Mouse (Mus musculus) lung, postnatal 0 days (tissue): Measurements from ENCODE around the gene Mrps27. TPM values are rescaled to one million over a fixed set of nuclear protein-coding genes. Genes with fewer than 3 reads are reported as not detected.
A peak's percentile ranks its signal among the peaks of the same experiment; 100 is the strongest.
"Not testable (repeated sequence)": the region's sequence is repeated elsewhere in the genome, so short reads cannot be mapped to it uniquely, and the experiment has no call there.

ENCODE experiments used
- ATAC-seq: fragments of 200-750 bp; cut with Nextera tagmentation; 2 replicates; pipeline ENCODE4 v1.8.0; 2017; ENCODE audit warnings: moderate library complexity
- DNase-seq: peaks from one replicate; pipeline ENCODE4 v3.0.0-alpha.2; 2016; ENCODE audit warnings: low spot score
- H3K27ac ChIP-seq: fragments of 300-500 bp; sonication (generic); 2 replicates; pipeline ENCODE4 v1.5.1; 2014; ENCODE audit warnings: antibody characterized with exemption, mild to moderate bottlenecking, low read length, mixed read lengths
- H3K27me3 ChIP-seq: fragments of 300-500 bp; sonication (generic); replicated peaks from 2 replicates; pipeline ENCODE4 v1.6.1; 2014; ENCODE audit warnings: low read length, mixed read lengths; ENCODE audit not compliant: insufficient read depth
- H3K36me3 ChIP-seq: fragments of 300-500 bp; sonication (generic); 2 replicates; pipeline ENCODE4 v1.6.1; 2014; ENCODE audit warnings: low read length, mixed read lengths; ENCODE audit not compliant: insufficient read depth
- H3K4me1 ChIP-seq: fragments of 300-500 bp; sonication (generic); 2 replicates; pipeline ENCODE4 v1.6.1; 2014; ENCODE audit warnings: antibody characterized with exemption, low read depth, low read length, mixed read lengths; ENCODE audit not compliant: insufficient read depth
- H3K4me2 ChIP-seq: fragments of 300-500 bp; sonication (generic); replicated peaks from 2 replicates; pipeline ENCODE4 v1.6.1; 2014; ENCODE audit warnings: low read depth, mild to moderate bottlenecking, low read length, moderate library complexity, mixed read lengths
- H3K4me3 ChIP-seq: fragments of 300-500 bp; sonication (generic); 2 replicates; pipeline ENCODE4 v1.5.1; 2014; ENCODE audit warnings: low read depth, low read length
- H3K9ac ChIP-seq: fragments of 300-500 bp; sonication (generic); replicated peaks from 2 replicates; pipeline ENCODE4 v1.6.1; 2014; ENCODE audit warnings: low read depth, mild to moderate bottlenecking
- H3K9me3 ChIP-seq: fragments of 300-500 bp; sonication (generic); 2 replicates; pipeline ENCODE4 v1.6.1; 2016; ENCODE audit warnings: low read length, mixed read lengths
- CTCF ChIP-seq: IDR thresholded peaks from 2 replicates; pipeline ENCODE4 v1.5.1; 2016; ENCODE audit warnings: antibody characterized with exemption, mild to moderate bottlenecking
- EP300 ChIP-seq: IDR thresholded peaks from 2 replicates; pipeline ENCODE4 v1.6.1; 2016; ENCODE audit warnings: antibody characterized with exemption, mild to moderate bottlenecking, control low read depth
- WGBS: fragments of 180-500 bp; shearing (Covaris S2); extraction: QIAGEN DNeasy Blood & Tissue Kit; methylation state at CpG from one replicate; pipeline ENCODE4 v1.1.7; 2014; 5-methylcytosine and 5-hydroxymethylcytosine counted together
- polyA plus RNA-seq: library from polyadenylated mRNA; unstranded; fragments of >200 nt; fragmentation: Nextera tagmentation; extraction: Ambion mirVana; gene quantifications from 2 replicates; pipeline ENCODE4 v1.2.1, GENCODE M21; 2015

The Mrps27 gene
- polyA plus RNA-seq, 1 experiment from 2014 or later: 20.4 TPM

- DNase-seq: peak; percentile 47
These were observed 20.8 kb upstream of the Mrps27 start for GRCm38 (mm10) chr13:99323632-99324336.

GRCm38 (mm10) chr13:99324337-99324685, 20.3 kb upstream of the Mrps27 start:
- not testable (repeated sequence) for H3K9me3 ChIP-seq, H3K4me3 ChIP-seq, DNase-seq, H3K9ac ChIP-seq, H3K4me2 ChIP-seq, H3K27ac ChIP-seq, H3K4me1 ChIP-seq, H3K27me3 ChIP-seq, ATAC-seq
- peaks cover 13% of the 10 kb centered on the region; the same call in 1 of the 2 replicates for H3K36me3 ChIP-seq
- WGBS: 86% methylated on average over 8 of the region's 8 CpGs

More at GRCm38 (mm10) chr13:99323632-99324336, 20.8 kb upstream of the Mrps27 start:
- TF ChIP-seq CTCF (no peak), EP300 (no peak)
- Histone ChIP-seq H3K4me3 (no peak overlapping the region), H3K9ac (no peak overlapping the region), H3K4me2 (no peak overlapping the region), H3K27me3 (no peaks in the 10 kb centered on the region), H3K27ac (no peak overlapping the region), H3K9me3 (no peaks in the 10 kb centered on the region), H3K4me1 (no peaks in the 10 kb centered on the region), H3K36me3 (peaks cover 13% of the 10 kb centered on the region; the same call in 1 of the 2 replicates)
- WGBS: 69% methylated on average over 7 of the region's 7 CpGs
- ATAC-seq: peak; percentile 73

GRCm38 (mm10) chr13:99331255-99331654, 13.3 kb upstream of the Mrps27 start:
- Histone ChIP-seq H3K36me3 (peaks cover 34% of the 10 kb centered on the region), H3K4me2 (no peak overlapping the region), H3K4me1 (no peaks in the 10 kb centered on the region), H3K27me3 (no peaks in the 10 kb centered on the region), H3K9me3 (no peaks in the 10 kb centered on the region), H3K27ac (no peak overlapping the region), H3K4me3 (no peak overlapping the region), H3K9ac (no peak overlapping the region)
- 73% methylated on average over 4 of the region's 4 CpGs for WGBS
- DNase-seq (no peak), ATAC-seq (no peak)
- TF ChIP-seq CTCF: no peak
- TF ChIP-seq EP300: no peak

GRCm38 (mm10) chr13:99337510-99337909, 7.1 kb upstream of the Mrps27 start:
- Histone ChIP-seq H3K27me3 (no peaks in the 10 kb centered on the region), H3K27ac (no peak overlapping the region), H3K9me3 (no peaks in the 10 kb centered on the region), H3K4me2 (no peak overlapping the region), H3K4me3 (no peak overlapping the region), H3K4me1 (no peaks in the 10 kb centered on the region), H3K9ac (no peak overlapping the region), H3K36me3 (peaks cover 37% of the 10 kb centered on the region)
- DNase-seq (no peak), ATAC-seq (no peak)
- no peak for TF ChIP-seq EP300
- no peak for TF ChIP-seq CTCF
- WGBS: 45% methylated on average over 6 of the region's 6 CpGs

DNA sequence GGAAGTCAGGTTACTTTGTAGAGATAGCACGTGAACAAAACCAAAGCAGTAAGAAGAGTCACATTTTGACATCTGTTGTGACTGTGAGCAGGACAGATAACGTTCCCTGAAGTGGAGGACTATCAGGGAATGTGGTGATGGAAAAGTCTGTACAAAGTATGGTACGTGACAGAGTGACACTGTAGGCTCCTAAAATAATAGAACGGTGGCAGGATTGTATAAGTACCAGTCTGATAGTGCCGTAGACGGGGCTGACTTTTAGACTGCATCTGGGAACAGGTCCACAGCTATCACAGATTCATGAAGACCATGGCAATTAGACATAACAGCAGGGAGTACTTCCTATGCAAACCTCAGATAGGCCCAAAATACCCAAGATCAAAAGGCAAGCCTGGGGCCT, 3.1 kb upstream of the Mrps27 start:
- H3K4me3 ChIP-seq: no peak overlapping the region
- no peaks in the 10 kb centered on the region for H3K27me3 ChIP-seq
- H3K9ac ChIP-seq: no peak overlapping the region
- peaks cover 22% of the 10 kb centered on the region for H3K36me3 ChIP-seq
- DNase-seq (no peak), ATAC-seq (no peak)
- H3K9me3 ChIP-seq: no peaks in the 10 kb centered on the region
- no peak overlapping the region for H3K4me2 ChIP-seq
- WGBS: 91% methylated on average over 6 of the region's 6 CpGs
- H3K27ac ChIP-seq: no peak overlapping the region
- TF ChIP-seq EP300 (no peak), CTCF (no peak)
- peaks cover 5% of the 10 kb centered on the region; the same call in 1 of the 2 replicates for H3K4me1 ChIP-seq

GRCm38 (mm10) chr13:99343876-99344598, 549 bp upstream of the Mrps27 start:
- H3K4me1 ChIP-seq: peaks cover 5% of the 10 kb centered on the region; the same call in 1 of the 2 replicates
- H3K9ac ChIP-seq: peak overlapping the region; percentile 85
- DNase-seq (no peak), ATAC-seq (peak; percentile 76)
- no peak for TF ChIP-seq CTCF
- TF ChIP-seq EP300: no peak
- no peaks in the 10 kb centered on the region for H3K9me3 ChIP-seq
- 1% methylated on average over 30 of the region's 30 CpGs for WGBS
- H3K4me2 ChIP-seq: peak overlapping the region; percentile 69
- peak overlapping the region; percentile 92 for H3K4me3 ChIP-seq
- H3K27me3 ChIP-seq: no peaks in the 10 kb centered on the region
- H3K27ac ChIP-seq: peak overlapping the region; percentile 83
- peaks cover 14% of the 10 kb centered on the region for H3K36me3 ChIP-seq
